Mouse (Mus musculus) neutrophil, adult 83 days (primary cell): Measurements from ENCODE around the gene Bbs4. TPM values are rescaled to one million over a fixed set of nuclear protein-coding genes. Genes with fewer than 3 reads are reported as not detected.

Experiments used
- total RNA-seq, 2 experiments: library from RNA; stranded (reverse); gene quantifications; one replicate each; pipeline ENCODE4 v1.2.4; 2023

The Bbs4 gene
- total RNA-seq: 1 to 10 TPM; 3.2 to 4.1 TPM

GRCm38 (mm10) chr9:59353253-59353639 is at the start of gene Bbs4:
TSS of gene Bbs4 (minus strand) at chr9:59353508.

GRCm38 (mm10) chr9:59290957-59291687 is 62.2 kb downstream of the Bbs4 start, which contains the start of gene Adpgk:
TSS of gene Adpgk (plus strand) at chr9:59291558.

Other genes starting within 250 kb of the Bbs4 start
- gene Adpgk, start 62.0 kb downstream of the Bbs4 start, total RNA-seq: 100 to 1,000 TPM; 732 to 742 TPM
- 100 to 1,000 TPM; 111 to 117 TPM for gene Arih1, start 133.1 kb upstream of the Bbs4 start, total RNA-seq
- 100 to 1,000 TPM; 135 to 145 TPM for gene Hexa, start 186.0 kb upstream of the Bbs4 start, total RNA-seq
- gene Tmem202, start 186.3 kb upstream of the Bbs4 start, total RNA-seq: 1 to 10 TPM; 6.1 to 7.3 TPM
- gene Celf6, start 224.4 kb upstream of the Bbs4 start, total RNA-seq: under 1 TPM in 1 of 2 experiments, not detected in 1; 0.13 TPM